Mouse (Mus musculus): ENCODE measurements around the gene Klf1.

Klf1 gene

DNA sequence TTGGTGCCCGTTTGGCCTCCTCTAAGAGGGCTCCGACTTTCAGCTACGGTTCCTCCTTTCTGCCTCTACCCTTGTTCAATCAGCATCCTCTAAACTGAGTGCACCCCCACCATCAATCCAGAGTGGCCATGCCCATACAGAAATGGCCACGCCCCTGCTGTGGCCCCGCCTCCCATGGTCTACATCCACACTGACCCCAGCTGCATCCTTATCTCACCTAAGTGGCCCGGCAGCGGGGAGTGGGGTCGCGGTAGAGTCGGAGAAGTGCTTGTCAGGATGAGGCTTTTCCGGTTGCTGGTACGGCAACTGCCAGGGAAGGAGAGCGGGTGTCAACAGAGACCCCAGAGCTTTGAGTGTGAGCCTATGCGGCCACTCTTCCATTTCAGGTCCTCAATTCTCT, 33.8 kb downstream of the Klf1 start:
- DNase-seq (ENCODE audit: low spot score in 2 of 2), result no peak

DNA sequence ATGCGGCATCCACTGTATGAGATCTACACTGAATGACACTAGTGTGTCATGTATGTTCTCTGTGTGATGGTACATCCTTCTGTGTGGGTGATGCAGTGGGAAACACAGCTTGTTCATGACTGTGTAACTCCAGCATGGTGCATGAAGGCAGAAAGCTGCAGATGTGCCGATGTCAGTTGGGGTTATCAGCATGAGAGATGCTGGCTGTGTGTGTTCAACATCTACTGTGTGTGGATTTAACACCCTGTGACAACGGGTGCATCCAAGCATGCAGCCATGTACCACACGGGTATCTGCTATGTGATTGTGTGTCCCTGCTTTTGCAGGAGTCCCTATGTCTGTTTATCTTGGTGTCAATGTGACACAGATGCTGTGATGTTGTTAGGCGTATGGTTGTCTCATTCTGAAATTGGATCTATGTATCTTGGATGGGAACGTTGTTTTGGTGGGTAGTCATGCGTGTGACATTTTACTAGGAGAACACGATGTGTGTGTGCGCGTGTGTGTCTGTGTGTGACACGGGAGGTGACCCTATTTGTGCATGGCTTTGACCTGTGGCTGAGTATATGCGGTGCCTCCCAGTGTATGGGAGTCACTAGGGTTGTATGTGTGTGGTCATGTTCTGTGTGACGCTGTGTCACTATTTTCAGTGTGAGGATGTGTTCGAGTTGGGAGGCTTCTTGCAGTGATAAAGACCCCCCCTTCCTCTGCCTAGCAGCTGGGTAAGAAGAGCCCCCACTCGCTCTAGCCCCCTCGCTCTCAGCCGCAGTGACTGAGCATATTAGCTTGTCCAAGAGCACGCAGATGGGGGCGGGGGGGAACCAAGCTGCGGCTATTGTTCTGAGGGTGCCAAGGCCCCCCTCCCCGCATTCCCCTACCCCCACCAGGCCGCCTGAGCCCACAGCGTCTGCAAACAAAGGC, 34.6 kb downstream of the Klf1 start:
- DNase-seq (ENCODE audit: low spot score in 2 of 2), result no peak

DNA sequence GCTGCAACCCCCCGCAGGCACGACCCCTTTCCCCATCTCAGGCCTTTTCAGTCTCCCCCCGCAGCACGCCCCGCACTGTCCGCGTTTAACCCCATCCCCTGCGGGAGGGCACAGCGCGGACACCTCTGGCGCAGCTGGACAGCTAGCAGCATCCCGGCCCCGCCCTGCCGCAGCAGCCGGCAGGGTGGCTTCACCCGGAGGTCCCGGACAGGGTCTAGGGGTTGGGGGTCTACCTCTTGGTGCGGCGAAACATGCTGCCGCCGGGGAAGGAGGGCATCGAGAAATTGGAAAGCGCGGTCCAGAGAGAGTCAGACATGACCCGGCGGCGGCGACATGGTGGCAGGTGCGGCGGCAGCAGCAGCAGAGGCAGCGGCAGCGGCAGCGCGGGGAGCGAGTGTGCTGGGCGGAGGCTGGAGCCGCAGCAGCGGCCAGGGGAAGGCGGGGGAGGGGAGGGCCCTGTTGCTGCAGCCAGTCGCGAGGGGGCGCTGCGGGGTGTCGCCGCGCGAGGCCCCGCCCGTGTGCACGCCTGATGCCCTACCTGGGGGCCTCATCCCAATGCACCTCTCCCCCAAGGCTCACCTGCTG, 35.3 kb downstream of the Klf1 start, which contains the start of gene Mast1:
Mast1 (minus strand) TSS at position 398 of the 585 bp plus-strand sequence.
- peak in 1 of 2 experiments; percentile 58 for DNase-seq (ENCODE audit: low spot score in 2 of 2)

DNA sequence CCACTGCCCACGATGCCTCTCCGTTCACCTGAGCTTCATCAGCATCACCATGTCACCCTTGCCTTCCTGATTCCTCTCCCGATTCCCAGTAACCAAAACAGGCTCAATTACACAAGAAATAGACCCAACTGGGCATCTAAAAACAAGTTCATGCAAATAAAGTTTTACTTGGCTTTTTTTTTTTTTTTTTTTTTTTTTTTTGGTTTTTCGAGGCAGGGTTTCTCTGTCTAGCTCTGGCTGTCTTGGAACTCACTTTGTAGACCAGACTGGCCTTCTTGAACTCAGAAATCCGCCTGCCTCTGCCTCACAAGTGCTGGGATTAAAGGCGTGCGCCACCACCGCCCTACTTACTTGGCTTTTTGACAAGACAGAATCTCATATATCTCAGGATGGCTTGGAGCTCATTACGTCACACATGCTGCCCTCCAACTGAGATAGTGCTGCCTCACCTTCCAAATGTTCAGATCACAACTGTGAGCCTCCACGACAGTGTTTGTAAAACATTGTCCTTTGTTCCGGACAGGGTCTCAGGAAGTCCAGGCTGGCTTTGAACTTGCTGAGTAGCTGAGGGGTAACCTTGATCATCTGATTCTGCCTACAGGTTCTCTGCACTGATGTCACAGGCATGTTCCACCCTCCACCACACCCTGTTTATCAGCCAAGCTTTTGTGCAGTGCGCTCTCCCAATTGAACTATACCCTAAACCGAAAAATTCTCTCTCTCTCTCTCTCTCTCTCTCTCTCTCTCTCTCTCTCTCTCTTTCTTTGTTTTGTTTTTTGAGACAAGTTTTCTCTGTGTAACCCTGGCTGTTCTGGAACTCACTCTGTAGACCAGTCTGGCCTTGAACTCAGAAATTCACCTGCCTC, 36.1 kb downstream of the Klf1 start:
- no peak for DNase-seq (ENCODE audit: low spot score in 2 of 2)

DNA sequence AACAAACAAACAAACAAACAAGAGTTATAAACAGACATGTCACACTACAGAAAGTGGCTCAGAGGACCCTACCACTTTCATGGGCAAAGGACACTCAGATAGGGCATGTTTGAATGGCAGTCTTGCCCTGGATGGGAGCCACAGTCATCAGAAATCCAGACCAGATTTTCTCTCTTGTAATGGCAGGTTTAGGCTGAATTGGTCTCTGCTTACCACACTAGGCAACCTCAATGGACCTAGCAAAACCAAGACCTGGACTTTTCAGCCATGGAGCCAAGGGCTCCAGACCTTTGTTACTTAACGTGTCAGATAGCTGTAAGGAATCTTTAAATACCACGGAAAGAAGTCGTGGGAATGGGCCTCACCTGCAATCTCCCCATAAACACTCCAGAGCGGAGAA, 42.0 kb downstream of the Klf1 start:
- DNase-seq (ENCODE audit: low spot score in 2 of 2), result no peak

DNA sequence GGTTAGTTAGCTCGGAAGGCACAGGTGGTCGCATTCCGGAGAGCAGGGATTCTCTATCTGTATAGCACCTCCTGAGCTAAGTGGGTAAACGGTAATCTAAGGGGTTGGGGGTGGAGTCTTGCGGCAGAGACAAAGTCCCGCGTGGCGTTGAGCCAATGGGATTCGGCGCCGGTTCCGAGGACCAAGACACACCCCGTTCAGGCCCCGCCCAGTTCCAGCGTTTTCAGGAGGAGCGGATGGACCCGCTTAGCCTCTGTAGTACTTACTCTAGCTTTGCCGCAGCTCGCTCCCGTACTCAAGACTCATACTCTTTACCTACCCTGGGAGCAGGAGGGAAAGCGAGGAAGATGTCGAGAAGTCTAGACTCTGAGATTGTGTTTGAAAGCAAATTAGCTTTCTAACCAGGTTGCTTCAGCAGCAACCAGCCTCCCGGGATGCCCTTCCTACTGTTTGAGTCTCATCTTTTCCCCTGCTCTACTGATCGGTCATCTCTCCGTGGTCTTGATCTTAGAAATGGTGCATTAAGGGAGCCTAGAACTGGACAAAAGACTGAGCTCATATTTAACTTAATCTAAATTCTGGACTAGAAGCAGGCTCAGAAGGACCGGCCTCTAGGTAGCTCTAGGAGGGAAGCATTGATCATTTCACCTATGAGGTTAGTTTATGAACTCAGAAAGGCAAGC, 42.9 kb downstream of the Klf1 start:
- DNase-seq (ENCODE audit: low spot score in 2 of 2), result peak in 1 of 2 experiments; percentile 65

DNA sequence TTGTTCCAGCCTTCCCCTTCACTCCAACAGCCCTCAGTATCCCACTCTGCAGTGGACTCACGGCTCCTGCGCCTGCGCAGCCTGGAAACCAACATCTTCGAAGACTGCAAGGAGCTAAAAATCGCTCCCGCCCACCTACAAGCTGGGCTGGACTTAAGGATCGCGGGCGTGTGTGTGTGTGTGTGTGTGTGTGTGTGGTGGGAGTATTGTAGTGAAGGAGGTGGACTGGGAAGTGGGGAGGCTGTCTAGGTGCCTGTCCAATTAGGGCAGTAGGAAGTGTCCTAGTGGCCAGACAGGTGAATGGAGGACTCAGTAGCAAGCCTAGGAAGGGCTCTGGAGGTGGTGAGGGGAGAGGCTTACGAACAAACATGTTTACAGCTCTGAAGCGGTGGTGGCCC, 43.5 kb downstream of the Klf1 start:
- peak; percentile 65 to 75 for DNase-seq (ENCODE audit: low spot score in 2 of 2)

DNA sequence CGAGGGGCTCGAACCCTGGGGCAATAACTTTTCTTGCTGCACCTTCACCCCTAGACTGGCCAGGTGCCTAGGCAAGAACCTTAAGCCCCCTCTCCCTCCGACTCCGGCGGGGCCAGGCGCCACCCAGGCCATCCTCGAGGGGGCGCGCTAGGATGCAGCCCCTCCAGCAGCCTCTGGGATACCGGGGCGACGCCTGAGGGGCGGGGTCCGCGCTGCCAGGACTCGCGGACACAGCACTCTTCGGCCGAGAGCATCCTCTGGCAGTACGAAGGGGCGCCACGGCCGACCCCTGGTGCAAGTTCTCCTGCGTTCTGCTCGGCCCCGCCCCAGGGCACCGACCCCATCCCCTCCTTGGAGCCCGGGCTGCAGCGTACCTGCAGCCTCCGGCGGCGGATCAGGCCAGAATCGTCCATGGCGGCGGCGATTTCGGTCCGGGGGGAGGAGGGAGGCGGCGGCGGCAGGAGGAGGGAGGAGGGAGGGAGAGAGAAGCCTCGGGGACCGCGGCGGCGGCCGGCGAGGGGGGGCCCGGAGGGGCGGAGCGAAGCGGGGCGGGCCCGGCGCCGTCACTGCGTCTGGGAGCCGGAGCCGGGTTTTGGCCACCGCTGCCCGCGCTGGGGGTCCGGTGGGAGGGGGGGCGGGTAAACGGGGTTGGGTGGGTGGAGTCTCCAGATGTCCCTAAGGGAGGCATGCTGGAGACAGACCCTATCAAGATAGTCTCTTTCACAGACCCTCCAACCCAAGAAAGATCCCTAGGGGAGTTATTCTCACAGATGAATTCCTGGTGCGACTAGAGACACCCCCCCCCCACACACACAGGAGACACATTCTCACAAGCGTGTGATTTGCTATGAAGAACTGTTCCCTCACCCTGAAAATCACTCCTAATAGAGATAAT, 44.2 kb downstream of the Klf1 start:
- no peak for DNase-seq (ENCODE audit: low spot score in 2 of 2)

DNA sequence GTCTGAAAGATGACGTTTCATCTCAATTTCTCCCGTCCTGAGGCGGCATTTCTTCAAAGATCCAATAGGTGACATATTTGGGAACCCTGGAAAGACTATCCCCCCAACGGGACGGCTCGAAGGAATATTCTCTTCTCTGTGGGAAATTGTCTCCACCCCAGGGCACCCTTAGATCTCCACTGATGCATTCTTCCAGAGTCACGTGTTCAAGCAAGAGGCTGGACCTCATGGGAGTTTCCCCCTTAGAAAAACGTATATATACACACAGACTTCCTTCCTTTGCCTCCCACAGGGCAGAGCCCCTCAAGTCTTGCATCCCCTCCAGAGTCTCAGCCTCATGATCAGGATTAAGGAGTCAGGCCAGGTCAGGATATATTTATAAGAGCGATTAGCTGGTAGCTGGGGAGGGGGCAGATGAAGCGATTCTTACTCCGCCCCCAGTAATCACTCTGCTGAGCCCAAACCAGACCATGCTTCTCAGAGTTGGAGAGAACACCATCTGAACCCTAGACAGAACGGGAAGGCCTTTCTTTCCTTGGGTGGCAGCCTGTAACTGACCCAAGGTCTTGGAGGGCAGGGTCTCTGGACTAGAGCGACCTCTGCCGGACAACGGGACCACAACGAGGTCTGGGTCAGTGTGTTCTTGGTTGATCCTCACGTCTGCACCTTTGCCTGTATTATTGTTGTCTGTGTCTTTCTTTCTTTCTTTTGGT, 45.0 kb downstream of the Klf1 start, which contains the start of gene Rtbdn:
Rtbdn (plus strand) TSS at position 464 of the 713 bp plus-strand sequence.
- no peak for DNase-seq (ENCODE audit: low spot score in 2 of 2)

DNA sequence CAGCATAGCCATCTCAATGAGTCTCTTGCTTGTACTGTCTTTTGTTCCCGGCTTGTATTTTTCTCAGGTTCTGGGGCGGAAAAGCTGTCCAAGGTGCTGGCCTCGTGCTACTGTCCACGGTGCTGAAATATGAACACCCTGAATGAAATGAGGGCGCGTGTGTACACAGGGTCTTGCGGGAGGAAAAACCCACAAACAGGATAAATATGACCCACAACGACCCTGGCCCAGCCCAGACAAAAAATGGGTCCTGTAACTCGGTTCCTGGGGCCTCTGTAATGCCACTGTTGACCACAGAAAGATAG, 45.5 kb downstream of the Klf1 start:
- DNase-seq (ENCODE audit: low spot score in 2 of 2), result no peak

DNA sequence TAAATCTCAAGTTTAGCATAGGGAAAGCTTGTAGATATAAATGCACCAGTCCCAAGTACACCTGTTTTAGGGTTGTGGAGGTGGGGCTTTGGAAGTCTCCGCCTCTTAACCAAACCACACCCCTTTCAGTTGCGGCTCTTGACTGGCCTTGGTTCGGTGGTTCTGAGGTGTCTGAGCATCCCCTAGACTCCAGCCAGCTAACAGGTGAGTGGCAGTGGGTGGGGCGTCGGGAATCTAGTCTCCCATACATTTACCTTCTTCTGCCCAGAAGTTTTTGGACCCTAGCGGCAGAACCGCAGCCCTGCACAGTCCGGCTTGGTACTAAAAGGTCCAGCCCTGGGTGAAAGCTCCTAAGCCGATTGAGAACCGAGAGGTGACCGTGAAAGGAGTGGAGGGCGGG, 48.0 kb downstream of the Klf1 start:
- no peak for DNase-seq (ENCODE audit: low spot score in 2 of 2)

DNA sequence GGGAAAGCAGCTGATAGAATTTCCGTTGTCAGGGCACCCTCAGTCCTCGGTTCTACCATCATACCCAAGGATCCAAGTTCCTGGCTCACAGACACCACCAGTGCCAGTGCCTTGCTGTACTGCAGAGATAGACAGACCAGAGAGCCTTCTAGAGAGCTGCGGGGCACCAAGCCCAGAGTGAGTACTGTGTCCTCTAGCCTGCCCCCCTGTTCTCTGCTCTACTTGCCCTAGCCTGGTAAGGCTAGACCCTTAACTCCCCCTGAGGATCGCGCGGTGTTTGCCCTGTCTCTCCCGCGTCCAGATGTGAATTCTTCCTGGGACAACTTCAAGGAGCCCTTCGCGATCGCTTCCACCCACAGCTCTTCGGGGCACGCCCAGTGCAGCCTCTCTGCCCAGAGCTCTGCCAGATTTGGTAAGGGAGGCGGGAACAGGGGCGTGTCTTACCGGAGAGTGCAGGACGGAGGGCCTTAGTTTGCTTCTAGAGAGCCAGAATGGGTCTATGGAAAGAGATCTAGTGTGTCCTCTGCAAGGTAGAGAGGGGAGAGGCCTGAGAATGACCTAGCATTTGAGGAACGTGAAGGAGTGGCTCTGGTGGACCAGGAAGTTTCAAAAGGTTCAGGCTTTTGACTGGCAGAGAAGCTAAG, 51.0 kb downstream of the Klf1 start:
- DNase-seq (ENCODE audit: low spot score in 2 of 2), result no peak

All from frontal cortex, postnatal 14 days (tissue).